Mouse (Mus musculus): ENCODE results near the gene Mto1.

- TF ChIP-seq CTCF (conservative IDR thresholded peaks at IDR 0.05; ENCODE audit: low read length): no peak
- TF ChIP-seq POU5F1 (IDR thresholded peaks at IDR 0.05; ENCODE audit: borderline replicate concordance, low read length): no peak
Measured at GRCm38 (mm10) chr9:78514681-78515080, 66.7 kb downstream of the Mto1 start.

Measured in E14TG2a.4 (cell line).